Mouse (Mus musculus) c-Kit-positive CD71-positive TER-119-negative erythroid progenitor cells, embryonic 14.5 days (primary cell): ENCODE results near the gene Olfr70.

Experiments
- DNase-seq: peaks from one replicate; pipeline ENCODE4 v3.0.0-alpha.2; 2013; ENCODE audit warnings: low read depth

Olfr70 gene

DNA sequence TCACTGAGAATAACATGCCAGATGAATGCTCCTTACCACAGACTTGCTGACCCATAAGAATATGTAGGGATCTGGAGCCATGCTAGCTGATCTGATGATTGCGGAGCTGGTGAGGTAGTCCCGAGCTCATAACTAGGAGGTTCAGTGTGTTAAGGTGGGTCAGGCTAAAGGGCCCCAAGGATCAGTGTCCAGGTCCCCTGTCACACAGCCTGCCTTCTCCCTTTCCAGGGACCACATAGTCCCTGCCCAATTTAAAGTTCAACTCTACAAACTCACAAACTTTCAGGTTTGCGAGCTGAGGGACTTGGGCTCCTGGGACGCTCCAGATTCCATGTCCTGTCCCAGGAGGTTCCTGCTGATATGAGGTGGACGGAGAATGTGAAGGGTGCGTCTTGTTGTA, at the start of gene Olfr70:
Gene Olfr70 (minus strand): TSS at position 101 of the 400 bp plus-strand sequence.
- no peak for DNase-seq

DNA sequence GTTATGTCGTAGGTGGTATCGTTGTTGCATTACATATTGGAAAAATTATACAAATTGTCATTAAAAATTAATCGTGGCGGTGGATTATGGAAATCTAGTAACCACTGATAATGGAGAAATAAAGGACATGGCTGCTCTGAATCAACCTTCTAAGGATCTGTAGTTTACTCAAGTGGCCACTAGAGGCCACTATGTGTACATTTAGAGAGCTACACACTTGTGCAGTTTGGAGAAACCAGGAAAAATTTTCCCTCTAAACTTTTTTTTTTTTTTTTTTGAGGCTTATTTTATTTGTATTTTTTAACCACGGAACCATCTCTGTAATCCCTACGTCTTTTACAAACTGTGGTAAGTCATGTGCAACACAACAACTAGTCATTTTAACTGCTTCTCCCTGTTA, 44.6 kb upstream of the Olfr70 start:
- peak; percentile 19 for DNase-seq

DNA sequence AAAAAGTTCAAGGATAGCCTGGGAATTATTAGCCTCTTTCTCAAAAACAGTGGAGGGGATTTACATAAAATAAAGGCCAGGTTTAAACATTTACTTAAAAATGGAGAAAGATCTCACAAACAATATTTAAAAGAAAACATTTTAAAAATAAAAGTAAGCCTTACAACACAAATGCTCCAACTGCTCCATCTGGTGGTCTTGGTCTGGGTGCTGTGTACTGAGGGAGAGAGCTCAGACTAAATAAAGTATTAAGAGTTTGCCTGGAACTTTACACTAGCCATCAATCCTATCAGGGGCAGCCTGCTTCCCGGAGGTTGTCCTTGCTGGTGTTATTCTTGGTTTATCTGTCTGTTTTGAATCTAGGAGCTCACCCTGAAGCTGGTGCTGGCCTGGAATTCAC, 42.5 kb upstream of the Olfr70 start:
- DNase-seq: no peak

DNA sequence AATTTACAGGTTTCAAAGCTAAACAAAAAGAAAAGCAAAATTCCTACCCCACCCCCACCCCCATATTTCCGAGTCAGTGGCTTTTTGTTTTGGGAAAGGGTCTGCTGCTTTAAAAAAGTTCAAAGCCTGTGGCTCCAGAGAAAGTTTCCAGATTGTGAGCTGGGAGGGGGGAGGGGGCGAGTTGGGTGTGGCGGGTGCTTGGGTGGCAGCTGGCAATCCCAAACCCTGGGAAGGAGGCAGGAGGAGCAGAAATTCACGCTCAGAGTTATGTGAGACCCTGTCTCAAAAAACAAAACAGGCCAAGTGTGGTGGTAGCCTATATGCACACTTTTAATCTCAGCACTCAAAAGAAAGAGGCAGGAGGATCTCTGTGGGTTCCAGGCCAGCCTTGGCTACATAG, 42.0 kb upstream of the Olfr70 start:
- DNase-seq: no peak

DNA sequence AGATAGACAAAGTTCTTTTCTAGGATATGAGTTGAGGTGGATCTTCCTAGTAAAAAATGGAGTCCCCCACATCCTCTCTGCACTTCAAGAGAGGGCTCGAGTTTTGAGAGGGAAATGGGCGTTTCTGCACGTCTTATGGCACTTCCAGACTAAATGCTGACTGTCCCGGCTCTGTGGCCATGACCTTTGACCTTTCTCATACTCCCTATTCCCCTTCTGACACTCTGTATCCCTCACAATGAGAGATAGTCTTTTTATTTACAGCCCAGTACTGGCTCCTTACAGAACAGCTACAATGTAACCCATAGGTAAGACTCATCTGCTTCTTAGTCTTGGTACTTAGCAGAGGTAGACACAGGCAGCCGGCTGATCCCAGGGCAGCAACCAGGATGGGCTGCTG, 40.9 kb upstream of the Olfr70 start:
- no peak for DNase-seq

DNA sequence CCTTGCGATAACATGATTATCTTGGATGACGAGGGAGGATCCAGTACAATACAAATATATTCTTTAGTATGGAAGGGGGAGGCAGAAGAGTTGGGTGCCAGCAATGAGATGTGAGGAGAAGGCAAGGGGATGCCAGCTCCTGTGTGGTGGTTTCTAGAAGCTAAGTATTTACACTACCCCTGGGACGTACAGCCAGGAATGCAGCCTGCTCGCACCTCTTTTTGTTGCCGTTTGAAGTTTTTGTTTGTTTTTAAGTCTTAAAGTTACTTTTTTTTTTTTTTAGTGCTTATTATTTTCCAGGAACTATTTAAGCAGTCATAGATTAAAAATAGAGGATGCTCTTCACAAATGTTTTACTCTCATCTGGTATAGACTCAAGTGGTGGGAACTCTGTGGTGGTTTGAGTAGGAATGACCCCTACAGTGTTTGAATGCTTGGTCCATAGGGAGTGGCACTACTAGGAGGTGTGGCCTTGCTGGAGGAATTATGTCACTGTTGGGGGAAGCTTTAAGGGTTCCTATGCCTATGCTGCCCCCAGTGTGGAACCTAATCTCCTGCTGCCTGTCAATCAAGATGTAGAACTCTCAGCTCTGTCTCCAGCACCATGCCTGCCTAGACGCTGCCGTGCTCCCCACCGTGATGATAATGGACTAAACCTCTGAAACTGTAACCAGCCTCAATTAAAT, 38.5 kb upstream of the Olfr70 start:
- no peak for DNase-seq

DNA sequence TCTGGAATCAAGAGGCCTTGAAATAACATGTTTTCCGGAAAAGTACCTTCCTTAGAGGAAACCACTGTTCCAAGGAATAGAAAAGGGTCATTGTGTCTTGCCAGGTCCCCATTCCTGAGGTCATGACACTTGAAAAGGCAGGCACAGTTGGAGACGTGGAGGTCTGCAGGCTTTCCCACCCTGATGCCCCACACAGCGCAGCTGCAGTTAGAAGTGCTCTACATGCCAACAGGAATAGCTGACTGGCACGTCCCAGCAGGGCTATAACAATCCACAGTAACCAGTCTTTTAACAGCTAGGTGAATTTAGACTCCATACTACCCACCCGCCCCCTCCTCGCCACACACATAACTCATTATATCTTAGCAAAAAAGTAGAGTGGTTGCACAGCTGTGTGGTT, 36.5 kb upstream of the Olfr70 start:
- no peak for DNase-seq

DNA sequence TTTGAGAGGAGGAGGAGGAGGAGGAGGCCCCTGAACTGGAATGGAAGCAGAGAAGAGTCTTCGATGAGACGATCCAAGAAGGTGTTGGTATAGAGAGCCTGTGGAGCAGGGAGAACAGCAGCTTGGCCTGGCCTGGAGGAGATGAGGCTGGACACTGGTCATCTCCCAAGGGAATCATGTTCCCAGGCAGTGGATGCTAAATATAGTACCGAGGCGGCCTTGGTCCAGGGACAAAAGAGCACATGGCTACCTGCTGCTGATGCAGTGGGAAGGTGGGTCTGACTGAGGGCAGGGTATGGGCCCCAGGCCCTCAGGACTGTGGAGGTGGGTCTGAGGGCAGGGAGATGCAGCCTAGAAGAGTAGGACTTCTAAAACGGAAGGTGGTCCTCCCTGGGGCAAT, 32.6 kb upstream of the Olfr70 start:
- DNase-seq: no peak

DNA sequence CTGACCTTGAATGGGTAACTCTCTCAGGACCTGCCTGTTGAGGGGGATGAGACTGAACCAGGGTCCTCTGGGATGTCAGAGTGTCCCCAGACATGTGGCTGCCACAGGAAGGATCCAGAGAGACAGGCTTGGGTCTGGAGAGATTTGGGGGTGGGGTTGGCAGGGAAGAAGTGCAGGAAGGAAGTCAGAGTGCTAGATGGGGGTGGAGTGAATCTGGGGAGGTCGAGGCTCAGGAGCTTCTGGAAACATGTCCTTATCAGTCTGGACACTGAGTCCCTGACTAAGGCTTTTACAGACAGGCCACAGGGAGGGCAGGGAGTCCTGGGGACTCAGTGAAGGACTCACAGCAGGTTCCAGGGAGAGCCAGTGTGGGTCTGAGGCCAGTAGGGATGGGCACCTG, 31.6 kb upstream of the Olfr70 start:
- DNase-seq: no peak

DNA sequence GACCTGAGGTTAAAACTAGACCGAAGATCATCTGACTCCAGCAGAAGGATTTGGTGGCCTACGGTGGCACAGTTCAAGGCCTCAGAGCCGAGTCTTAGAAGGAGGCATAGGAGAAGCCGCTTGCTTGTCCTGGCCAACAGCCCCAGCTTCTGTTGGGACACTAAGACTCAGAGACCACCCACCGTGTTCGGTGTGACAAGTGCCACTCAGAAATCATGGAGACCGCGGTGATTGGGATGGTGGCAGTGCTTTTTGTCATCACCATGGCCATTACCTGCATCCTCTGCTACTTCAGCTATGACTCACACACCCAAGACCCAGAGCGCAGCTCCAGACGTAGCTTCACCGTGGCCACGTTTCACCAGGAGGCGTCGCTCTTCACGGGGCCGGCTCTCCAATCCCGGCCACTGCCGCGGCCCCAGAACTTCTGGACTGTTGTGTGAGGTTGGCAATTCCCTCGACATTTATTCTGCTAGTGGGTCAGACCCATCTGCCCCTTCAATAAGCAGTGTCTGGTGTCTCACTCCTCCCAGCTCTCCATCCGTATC, 30.2 kb upstream of the Olfr70 start:
- no peak for DNase-seq

DNA sequence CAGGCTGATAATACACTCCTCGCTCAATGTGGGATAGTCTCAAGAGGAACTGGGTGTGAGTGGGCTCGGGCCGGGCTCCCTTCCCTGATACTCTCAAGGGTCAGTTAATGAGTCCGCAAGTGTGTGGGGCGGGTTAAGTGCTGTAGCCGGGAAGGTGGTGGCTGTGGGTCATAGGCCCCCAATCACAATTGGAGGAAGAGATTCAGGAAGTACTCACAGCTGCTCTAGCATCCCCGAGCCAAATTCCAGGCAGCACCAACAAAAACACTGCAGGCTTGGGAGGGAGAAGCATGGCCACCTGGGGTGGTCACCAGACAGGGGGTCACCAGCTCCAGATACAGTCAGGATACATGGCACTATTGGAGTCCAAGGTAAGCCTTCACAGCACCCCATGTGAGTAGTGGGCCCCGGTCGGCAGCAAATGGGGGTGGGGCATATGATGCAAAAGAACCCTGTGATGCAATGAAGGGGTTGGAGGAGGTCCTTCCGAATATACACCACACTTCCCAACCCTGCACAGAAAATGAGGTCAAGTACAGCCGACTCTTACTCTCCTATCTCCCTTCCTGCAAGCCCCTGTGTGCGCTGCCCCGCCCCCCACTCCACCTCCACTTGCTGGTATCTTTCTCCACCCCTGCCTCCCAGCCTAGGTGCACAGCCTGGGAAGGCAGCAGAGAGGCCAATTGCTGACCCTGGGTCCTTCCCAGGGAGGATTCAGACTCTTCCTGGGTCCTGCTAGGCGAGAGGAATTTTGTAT, 29.4 kb upstream of the Olfr70 start, which contains the start of gene Spaar:
Gene Spaar (plus strand): TSS at position 241 of the 757 bp plus-strand sequence.
- DNase-seq: no peak

DNA sequence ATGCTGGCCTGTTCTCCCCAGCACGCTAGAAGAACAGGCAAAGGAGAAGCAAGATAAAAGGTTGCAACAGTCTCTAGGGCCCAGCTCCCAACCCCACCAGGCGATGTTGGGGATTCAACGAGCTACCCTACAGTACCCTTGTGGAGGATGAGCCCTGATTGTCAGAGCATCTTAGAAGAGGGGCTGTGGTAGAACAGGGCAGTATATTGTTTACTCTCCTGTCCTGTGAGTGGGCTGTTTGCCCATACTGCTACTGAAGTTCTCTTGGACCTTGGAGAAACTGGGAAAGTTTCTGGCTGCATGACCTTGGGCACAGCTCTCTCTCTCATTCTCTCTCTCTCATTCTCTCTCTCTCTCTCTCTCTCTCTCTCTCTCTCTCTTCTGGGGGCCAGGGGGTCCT, 28.5 kb upstream of the Olfr70 start:
- DNase-seq: no peak

DNA sequence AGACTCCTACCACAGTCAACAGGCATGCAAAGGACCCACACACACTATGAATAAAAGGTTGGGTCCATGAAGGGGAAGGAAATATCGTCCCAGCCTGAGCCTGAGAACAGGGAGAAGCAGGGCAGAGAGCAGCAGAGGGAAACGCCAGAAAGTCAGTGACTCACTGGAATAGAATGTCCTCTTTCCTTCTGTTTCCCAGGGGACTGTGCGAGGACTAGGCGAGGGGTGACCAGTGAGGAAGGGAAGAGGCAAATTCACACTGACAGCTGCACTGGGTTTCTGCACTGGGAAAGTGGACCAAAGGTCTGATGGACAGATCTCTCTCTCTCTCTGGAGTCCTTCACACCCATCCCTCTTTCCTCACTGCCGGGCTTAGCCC, 28.0 kb upstream of the Olfr70 start:
- DNase-seq: no peak

DNA sequence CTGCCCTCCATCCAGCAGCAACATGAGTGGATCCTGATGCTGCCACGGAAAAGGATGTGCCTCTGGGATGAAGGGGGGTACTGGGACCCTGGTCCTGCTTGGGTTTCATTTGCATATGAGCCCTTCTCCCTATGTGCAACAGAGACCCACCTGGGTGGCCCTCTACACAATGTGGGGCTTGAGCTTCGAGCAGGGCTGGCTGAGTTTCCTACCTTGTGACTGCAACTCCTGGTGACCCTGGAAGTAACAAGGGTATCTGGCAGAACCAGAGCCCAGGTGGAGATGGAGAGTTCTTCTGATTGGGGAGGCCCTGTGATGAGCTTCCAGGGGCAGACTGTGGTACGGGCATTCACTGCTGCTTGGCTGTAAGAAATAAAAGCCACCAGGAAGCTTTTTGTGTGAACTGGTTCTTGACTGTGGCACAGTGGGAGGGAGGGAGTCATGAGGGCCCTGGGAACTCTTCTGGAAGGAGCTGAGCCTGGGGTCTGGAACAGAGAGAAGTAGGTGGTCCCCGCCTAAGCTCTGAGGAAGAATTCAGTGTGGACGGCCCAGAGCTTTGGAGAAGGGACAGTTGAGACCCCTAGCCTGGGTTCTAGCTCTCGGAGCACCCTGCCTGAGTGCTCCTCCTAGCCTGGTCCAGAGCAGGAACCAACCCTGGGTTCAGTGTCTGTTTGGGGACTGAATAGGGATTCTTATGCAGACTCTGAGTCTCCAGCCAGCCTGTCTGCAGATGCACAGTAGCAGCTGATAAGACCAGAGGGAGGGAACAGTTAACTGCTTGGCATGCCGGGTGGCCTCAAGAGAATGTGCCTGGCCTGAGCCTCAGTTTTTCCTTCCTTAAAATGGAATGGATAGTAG, 27.3 kb upstream of the Olfr70 start:
- DNase-seq: no peak

DNA sequence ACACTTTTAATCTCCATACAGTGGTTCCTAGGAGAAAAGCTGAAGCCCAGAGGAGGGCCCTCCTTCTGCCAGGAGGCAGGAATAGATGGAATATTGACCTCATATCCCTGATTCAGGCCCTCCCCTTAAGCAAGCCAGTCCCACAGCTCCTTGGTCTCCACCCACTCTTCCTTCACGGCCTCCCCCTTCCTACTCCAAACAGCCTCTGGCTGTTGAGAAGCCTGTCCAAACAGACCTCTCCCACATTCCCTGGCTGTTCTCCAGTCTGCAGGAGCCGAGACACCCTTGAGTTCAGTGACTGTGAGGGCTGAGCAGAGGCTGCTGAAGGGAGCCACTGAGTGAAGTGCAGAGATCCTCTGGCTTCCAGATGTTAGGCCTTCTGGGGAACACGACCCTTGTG, 26.4 kb upstream of the Olfr70 start, which contains the start of gene Hrct1:
Gene Hrct1 (plus strand): TSS at position 194 of the 400 bp plus-strand sequence.
- DNase-seq: no peak

DNA sequence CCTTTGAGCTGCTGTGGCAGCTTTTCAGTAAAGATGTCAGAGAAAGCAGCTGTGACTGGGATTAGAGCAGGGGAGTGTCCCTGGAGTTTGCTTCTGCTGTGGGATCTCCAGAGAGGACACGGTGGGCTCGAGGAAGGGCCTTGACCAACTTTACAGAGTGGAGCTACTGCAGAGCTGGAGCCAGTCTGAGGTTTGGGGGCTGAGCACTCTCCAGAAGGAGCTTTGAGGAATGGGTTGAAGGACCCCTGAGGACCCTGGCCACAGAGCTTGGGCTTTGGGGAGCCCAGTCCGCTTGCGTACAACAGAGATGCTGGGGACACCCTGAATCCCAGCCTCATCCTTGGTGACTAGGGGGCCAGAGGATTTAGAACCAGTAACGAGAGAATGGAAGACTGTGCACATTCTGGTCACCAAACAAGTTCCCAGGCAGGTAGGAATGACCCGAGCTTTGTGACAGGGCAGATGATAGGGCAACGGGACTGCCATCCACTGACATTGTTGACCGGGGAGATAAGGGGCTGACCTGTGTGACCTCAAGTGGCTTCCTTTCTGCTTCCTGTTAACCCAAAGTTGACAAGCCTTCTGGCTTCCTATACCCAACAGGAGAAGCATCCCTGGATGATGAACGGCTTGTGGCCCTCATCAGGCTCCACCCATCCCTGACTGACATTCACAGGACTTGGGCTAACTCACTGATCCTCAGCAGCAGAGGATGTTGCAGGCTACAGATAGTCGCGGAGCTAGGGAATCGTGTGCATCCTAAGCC, 25.8 kb upstream of the Olfr70 start:
- DNase-seq: no peak

DNA sequence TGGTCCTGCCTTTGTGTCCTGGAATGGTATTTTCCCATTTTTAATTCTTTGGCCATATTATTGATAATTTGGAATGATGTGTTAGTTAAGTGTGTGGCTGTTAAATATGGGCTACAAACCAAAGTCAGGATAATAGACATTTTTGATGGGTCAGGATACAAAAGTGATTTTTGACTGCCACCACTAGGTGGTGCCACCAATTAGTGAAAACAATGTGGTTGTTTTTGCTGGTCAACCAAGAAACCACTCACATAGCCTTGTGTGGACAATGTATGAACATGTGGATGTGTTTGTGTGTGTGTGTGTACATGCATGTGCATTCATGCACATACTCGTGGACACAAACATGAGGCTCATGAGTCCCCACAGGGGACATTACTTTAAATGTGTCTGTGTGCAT, 24.2 kb upstream of the Olfr70 start:
- DNase-seq: peak; percentile 17

DNA sequence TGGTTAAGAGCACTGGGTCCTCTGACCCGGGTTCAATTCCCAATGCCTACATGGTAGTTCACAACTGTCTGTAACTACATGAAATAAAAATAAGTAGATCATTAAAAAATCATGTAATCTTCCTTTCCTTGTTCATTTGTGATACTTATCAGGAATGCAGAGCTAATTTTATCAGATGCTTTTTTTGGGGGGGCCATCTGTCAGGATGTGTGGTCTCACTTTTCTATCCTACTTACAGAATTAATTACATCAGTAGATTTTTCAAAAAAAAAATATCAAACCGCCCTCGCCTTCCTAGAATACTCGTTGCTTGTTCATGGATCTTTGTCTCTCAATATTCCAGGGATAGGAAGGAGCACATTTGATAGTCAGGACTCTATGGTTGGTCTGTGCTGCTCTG, 21.6 kb upstream of the Olfr70 start:
- DNase-seq: no peak

DNA sequence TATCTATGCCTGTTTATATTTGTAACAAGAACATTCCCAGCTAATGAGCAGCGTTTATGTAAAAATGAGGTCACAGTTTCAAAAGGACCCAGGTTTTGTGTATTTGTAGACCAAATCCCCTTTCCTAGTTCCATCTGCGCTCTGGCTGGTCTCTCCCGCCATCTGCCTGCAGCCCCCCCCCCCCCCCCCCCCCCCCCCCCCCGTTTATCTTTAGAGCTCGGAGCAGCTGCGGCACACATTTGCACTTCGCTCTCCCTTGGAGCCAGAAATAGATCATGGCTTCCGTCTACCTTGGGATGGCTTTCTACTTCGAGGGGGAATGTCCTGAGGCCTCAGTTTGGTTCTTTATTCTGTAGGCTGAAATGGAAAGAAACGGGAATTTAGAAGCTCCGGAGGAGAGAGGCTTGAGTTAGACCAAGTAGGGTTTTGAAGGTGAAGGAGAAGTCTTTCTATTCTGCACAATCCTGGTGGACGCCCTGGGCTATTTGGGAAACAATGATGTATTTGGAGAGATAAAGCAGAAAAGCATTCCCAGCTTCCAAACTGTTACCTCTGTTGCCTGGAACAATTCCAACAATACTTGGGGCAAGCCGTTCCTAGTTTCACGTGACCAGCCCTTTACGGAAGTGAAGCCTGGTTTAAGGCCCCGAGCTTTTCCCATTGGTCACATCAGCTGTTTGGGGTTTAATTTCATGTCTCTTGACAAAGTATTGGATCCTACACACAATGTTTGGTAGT, 20.1 kb upstream of the Olfr70 start:
- DNase-seq: no peak

DNA sequence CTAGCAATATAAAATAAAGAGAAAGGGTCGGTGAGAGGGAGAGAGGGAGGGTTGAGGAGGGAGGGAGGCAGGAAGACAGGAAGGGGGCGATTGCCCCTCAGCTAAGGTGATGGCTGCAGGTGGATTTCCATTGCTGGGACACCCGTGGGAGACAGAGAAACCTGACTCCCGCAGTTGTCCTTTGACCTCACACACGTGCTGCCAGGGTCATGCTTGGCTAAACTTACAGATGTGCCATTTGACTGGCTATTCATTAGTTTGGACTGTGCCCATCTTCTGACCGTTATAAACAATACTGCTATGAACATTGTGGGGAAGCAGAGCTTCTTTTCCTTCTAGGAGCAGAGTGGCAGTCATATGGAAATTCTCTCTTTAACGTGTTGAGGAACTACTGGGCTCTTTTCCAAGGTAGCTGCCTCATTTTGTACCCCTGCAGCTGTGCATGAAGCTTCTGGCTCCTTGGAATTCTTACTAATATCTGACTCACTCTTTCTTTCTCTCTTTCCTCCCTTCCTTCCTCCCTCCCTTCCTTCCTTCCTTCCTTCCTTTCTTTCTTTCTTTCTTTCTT, 13.1 kb upstream of the Olfr70 start:
- DNase-seq: no peak

DNA sequence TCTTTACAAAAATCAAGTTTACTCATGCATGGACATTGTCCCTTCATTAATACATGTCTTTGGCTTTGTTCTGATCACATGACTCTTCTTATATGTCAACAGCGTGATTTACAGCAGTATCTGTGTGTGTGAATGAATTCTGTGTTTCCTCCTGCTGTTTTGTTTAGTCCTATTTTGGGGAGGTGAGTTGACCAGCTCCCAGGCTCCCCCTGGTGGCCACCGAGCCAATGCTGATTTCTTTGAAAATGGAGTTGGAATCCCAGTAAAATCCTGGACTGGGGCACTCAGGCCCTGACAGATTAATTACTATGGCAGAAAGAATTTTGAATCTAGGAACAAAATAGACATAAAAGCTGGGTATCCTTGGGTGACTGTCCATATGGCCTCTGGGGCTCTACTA, 11.2 kb upstream of the Olfr70 start:
- DNase-seq: no peak
